Mouse (Mus musculus): Measurements from ENCODE around the gene Nt5dc3. TPM values are rescaled to one million over a fixed set of nuclear protein-coding genes. Genes with fewer than 3 reads are reported as not detected.

Nt5dc3 gene
- total RNA-seq, 2 experiments from 2014 or later = 23.4 to 25.5 TPM

- DNase-seq (ENCODE audit: low spot score in 2 of 2) = no peak
Observed at GRCm38 (mm10) chr10:86863429-86863828, 84.6 kb downstream of the Nt5dc3 start.

- no peak for DNase-seq (ENCODE audit: low spot score in 2 of 2)
Observed at GRCm38 (mm10) chr10:86872121-86872520, 93.3 kb downstream of the Nt5dc3 start.

- DNase-seq (ENCODE audit: low spot score in 2 of 2) = no peak
Observed at GRCm38 (mm10) chr10:86872591-86872990, 93.8 kb downstream of the Nt5dc3 start.

- no peak for DNase-seq (ENCODE audit: low spot score in 2 of 2)
Observed at GRCm38 (mm10) chr10:86878721-86879120, 99.9 kb downstream of the Nt5dc3 start.

GRCm38 (mm10) chr10:86880071-86880806 lies 101.4 kb downstream of the Nt5dc3 start:
- no peak for DNase-seq (ENCODE audit: low spot score in 2 of 2)

- DNase-seq (ENCODE audit: low spot score in 2 of 2) = no peak
Observed at GRCm38 (mm10) chr10:86881448-86881847, 102.6 kb downstream of the Nt5dc3 start.

GRCm38 (mm10) chr10:86886434-86886833 lies 107.6 kb downstream of the Nt5dc3 start:
- DNase-seq (ENCODE audit: low spot score in 2 of 2) = no peak

Other genes with a start within 250 kb of the Nt5dc3 start
- gene Hsp90b1, start 73.5 kb upstream of the Nt5dc3 start, total RNA-seq (2021) = 100 to 1,000 TPM; 505 to 525 TPM
- gene Ttc41, start 73.2 kb upstream of the Nt5dc3 start, total RNA-seq (2021) = 1 to 10 TPM; 2.8 to 4.3 TPM
- gene Gm49358, start 15.0 kb upstream of the Nt5dc3 start, total RNA-seq (2021) = 1 to 10 TPM; 4.8 to 6.2 TPM
- gene Stab2, start 229.0 kb downstream of the Nt5dc3 start, total RNA-seq (2021) = 10 to 100 TPM in 1 of 2 experiments, 1 to 10 TPM in 1; 3.6 to 12.6 TPM

Measured in adrenal gland, postnatal 4 days (tissue).